Mouse (Mus musculus) kidney, embryonic 14.5 days (tissue): ENCODE results near the gene Sbsn. TPM values are rescaled to one million over a fixed set of nuclear protein-coding genes. Genes with fewer than 3 reads are reported as not detected.
"Not testable (repeated sequence)": the region's sequence is repeated elsewhere in the genome, so short reads cannot be mapped to it uniquely, and the experiment has no call there.

Source experiments
- ATAC-seq: fragments of 200-750 bp; cut with Nextera tagmentation; 2 replicates; pipeline ENCODE4 v1.8.0; 2017; ENCODE audit warnings: moderate number of reproducible peaks, mild to moderate bottlenecking, moderate TSS enrichment, moderate library complexity; ENCODE audit not compliant: low FRiP score, low TSS enrichment
- H3K27ac ChIP-seq: fragments of 300-500 bp; sonication (generic); 2 replicates; pipeline ENCODE4 v1.5.1; 2014; ENCODE audit warnings: low read depth, mild to moderate bottlenecking, low read length, moderate library complexity, mixed read lengths
- H3K27me3 ChIP-seq: fragments of 300-500 bp; sonication (generic); 2 replicates; pipeline ENCODE4 v1.6.1; 2014; ENCODE audit warnings: mild to moderate bottlenecking, low read length; ENCODE audit not compliant: control insufficient read depth, insufficient read depth
- H3K36me3 ChIP-seq: fragments of 300-500 bp; sonication (generic); 2 replicates; pipeline ENCODE4 v1.6.1; 2014; ENCODE audit warnings: low read length, mixed read lengths; ENCODE audit not compliant: control insufficient read depth, insufficient read depth
- H3K4me1 ChIP-seq: fragments of 300-500 bp; sonication (generic); 2 replicates; pipeline ENCODE4 v1.6.1; 2014; ENCODE audit warnings: low read length, mixed read lengths; ENCODE audit not compliant: control insufficient read depth, insufficient read depth
- H3K4me2 ChIP-seq: fragments of 300-500 bp; sonication (generic); replicated peaks from 2 replicates; pipeline ENCODE4 v1.6.1; 2014; ENCODE audit warnings: low read depth, mild to moderate bottlenecking, low read length
- H3K4me3 ChIP-seq: fragments of 300-500 bp; sonication (generic); 2 replicates; pipeline ENCODE4 v1.5.1; 2014; ENCODE audit warnings: mild to moderate bottlenecking, low read length
- H3K9ac ChIP-seq: fragments of 300-500 bp; sonication (generic); 2 replicates; pipeline ENCODE4 v1.6.1; 2014; ENCODE audit warnings: low read depth, mild to moderate bottlenecking, low read length, moderate library complexity
- H3K9me3 ChIP-seq: fragments of 300-500 bp; sonication (generic); 2 replicates; pipeline ENCODE4 v1.6.1; 2016; ENCODE audit warnings: low read length; ENCODE audit not compliant: control insufficient read depth
- WGBS: fragments of 180-500 bp; shearing (Covaris S2); extraction: QIAGEN DNeasy Blood & Tissue Kit; methylation state at CpG from one replicate; pipeline ENCODE4 v1.1.7; 2014; 5-methylcytosine and 5-hydroxymethylcytosine counted together
- polyA plus RNA-seq: library from polyadenylated mRNA; unstranded; fragments of >200 nt; fragmentation: Nextera tagmentation; extraction: Ambion mirVana; gene quantifications from 2 replicates; pipeline ENCODE4 v1.2.1, GENCODE M21; 2014

The Sbsn gene
- polyA plus RNA-seq, 1 experiment from 2014 or later, result 1.1 TPM

GRCm38 (mm10) chr7:30723274-30723953 lies 27.9 kb upstream of the Sbsn start:
- Histone ChIP-seq H3K4me2 (no peak overlapping the region), H3K4me1 (peaks cover 4% of the 10 kb centered on the region; the same call in 1 of the 2 replicates), H3K9me3 (no peaks in the 10 kb centered on the region), H3K27me3 (no peaks in the 10 kb centered on the region), H3K36me3 (no peaks in the 10 kb centered on the region), H3K9ac (no peak overlapping the region), H3K4me3 (no peak overlapping the region), H3K27ac (no peak overlapping the region)
- 68% methylated on average over 6 of the region's 6 CpGs for WGBS
- no peak for ATAC-seq

- peak overlapping the region; percentile 85 for H3K4me3 ChIP-seq
- H3K27ac ChIP-seq, result no peak overlapping the region
- peaks cover 12% of the 10 kb centered on the region for H3K4me1 ChIP-seq
- ATAC-seq, result no peak
- H3K4me2 ChIP-seq, result peak overlapping the region; percentile 81
- no peaks in the 10 kb centered on the region for H3K27me3 ChIP-seq
- no peaks in the 10 kb centered on the region for H3K9me3 ChIP-seq
- 0 out of 2 replicates have a peak overlapping the region, but pooled peaks have one; percentile 83 for H3K9ac ChIP-seq
- H3K36me3 ChIP-seq, result peaks cover 9% of the 10 kb centered on the region; the same call in 1 of the 2 replicates
- WGBS, result 82% methylated on average over 6 of the region's 6 CpGs
These were observed 23.1 kb upstream of the Sbsn start for GRCm38 (mm10) chr7:30728214-30728613.

GRCm38 (mm10) chr7:30728739-30729395 lies 22.4 kb upstream of the Sbsn start:
- H3K27me3 ChIP-seq, result no peaks in the 10 kb centered on the region
- 7% methylated on average over 26 of the region's 26 CpGs for WGBS
- H3K36me3 ChIP-seq, result peaks cover 15% of the 10 kb centered on the region; the same call in 1 of the 2 replicates
- peak overlapping the region; percentile 81 for H3K4me2 ChIP-seq
- no peak overlapping the region for H3K27ac ChIP-seq
- H3K4me1 ChIP-seq, result peaks cover 12% of the 10 kb centered on the region
- H3K4me3 ChIP-seq, result peak overlapping the region; percentile 85
- no peaks in the 10 kb centered on the region for H3K9me3 ChIP-seq
- H3K9ac ChIP-seq, result peak overlapping the region; percentile 83
- peak; percentile 60 for ATAC-seq

GRCm38 (mm10) chr7:30729396-30730063 lies 21.7 kb upstream of the Sbsn start, which contains the start of gene Tmem147:
Tmem147 (minus strand) TSS chr7:30729540.
- peak; percentile 96 for ATAC-seq
- WGBS, result under 1% methylated on average over 60 of the region's 60 CpGs
- Histone ChIP-seq H3K27me3 (no peaks in the 10 kb centered on the region), H3K27ac (peak within 1 kb of the TSS; percentile 60), H3K4me2 (peak within 1 kb of the TSS; percentile 81), H3K4me1 (peaks cover 12% of the 10 kb centered on the region), H3K9ac (peak within 1 kb of the TSS; percentile 83), H3K4me3 (peak within 1 kb of the TSS; percentile 85), H3K36me3 (peaks cover 22% of the 10 kb centered on the region; the same call in 1 of the 2 replicates), H3K9me3 (no peaks in the 10 kb centered on the region)

- peak overlapping the region; percentile 60; the same call in 1 of the 2 replicates for H3K27ac ChIP-seq
- not testable (repeated sequence) for H3K9me3 ChIP-seq, H3K27me3 ChIP-seq, ATAC-seq
- peak overlapping the region; percentile 81 for H3K4me2 ChIP-seq
- H3K9ac ChIP-seq, result peak overlapping the region; percentile 83
- peaks cover 12% of the 10 kb centered on the region for H3K4me1 ChIP-seq
- peaks cover 24% of the 10 kb centered on the region; the same call in 1 of the 2 replicates for H3K36me3 ChIP-seq
- peak overlapping the region; percentile 85 for H3K4me3 ChIP-seq
- 25% methylated on average over 13 of the region's 22 CpGs for WGBS
These were observed 21.1 kb upstream of the Sbsn start for GRCm38 (mm10) chr7:30730064-30730722.

- 92% methylated on average over 3 of the region's 3 CpGs for WGBS
- peaks cover 42% of the 10 kb centered on the region for H3K36me3 ChIP-seq
- no peak for ATAC-seq
- no peaks in the 10 kb centered on the region for H3K9me3 ChIP-seq
- no peak overlapping the region for H3K9ac ChIP-seq
- H3K27me3 ChIP-seq, result no peaks in the 10 kb centered on the region
- no peak overlapping the region for H3K4me3 ChIP-seq
- no peaks in the 10 kb centered on the region for H3K4me1 ChIP-seq
- H3K27ac ChIP-seq, result no peak overlapping the region
- H3K4me2 ChIP-seq, result no peak overlapping the region
These were observed 15.1 kb upstream of the Sbsn start for GRCm38 (mm10) chr7:30736211-30736610.

- not testable (repeated sequence) for H3K4me1 ChIP-seq, H3K4me3 ChIP-seq, H3K9ac ChIP-seq, H3K27me3 ChIP-seq, H3K9me3 ChIP-seq, H3K4me2 ChIP-seq, ATAC-seq, H3K27ac ChIP-seq, H3K36me3 ChIP-seq
- WGBS, result 84% methylated on average over 2 of the region's 2 CpGs
These were observed 8.7 kb upstream of the Sbsn start for GRCm38 (mm10) chr7:30742570-30742969.

- H3K9me3 ChIP-seq, ATAC-seq: not testable (repeated sequence)
- WGBS, result no CpG with 5 or more reads among the region's 4 CpGs
These were observed 7.7 kb upstream of the Sbsn start, which contains the start of gene Gapdhs for GRCm38 (mm10) chr7:30743617-30744016. Gapdhs (minus strand) TSS chr7:30743681.

More at GRCm38 (mm10) chr7:30743617-30744016, 7.7 kb upstream of the Sbsn start, which contains the start of gene Gapdhs:
- not testable (repeated sequence) for H3K4me1 ChIP-seq, H3K4me2 ChIP-seq, H3K27me3 ChIP-seq, H3K4me3 ChIP-seq, H3K9ac ChIP-seq, H3K36me3 ChIP-seq, H3K27ac ChIP-seq
